Mouse (Mus musculus) stomach, postnatal 0 days (tissue): ENCODE results near the gene Mon2. TPM values are rescaled to one million over a fixed set of nuclear protein-coding genes. Genes with fewer than 3 reads are reported as not detected.
A peak's percentile ranks its signal among the peaks of the same experiment; 100 is the strongest.

Experiments used
- ATAC-seq: fragments of 200-750 bp; cut with Nextera tagmentation; 2 replicates; pipeline ENCODE4 v1.8.0; 2017; ENCODE audit not compliant: low FRiP score, low TSS enrichment
- DNase-seq: peaks from one replicate; pipeline ENCODE4 v3.0.0-alpha.2; 2016; ENCODE audit warnings: low spot score
- H3K27ac ChIP-seq: fragments of 300-500 bp; sonication (generic); replicated peaks from 2 replicates; pipeline ENCODE4 v1.5.1; 2014; ENCODE audit warnings: mild to moderate bottlenecking, control low read depth
- H3K27me3 ChIP-seq: fragments of 300-500 bp; sonication (generic); 2 replicates; pipeline ENCODE4 v1.6.1; 2014; ENCODE audit warnings: low read length; ENCODE audit not compliant: control insufficient read depth, insufficient read depth
- H3K36me3 ChIP-seq: fragments of 300-500 bp; sonication (generic); 2 replicates; pipeline ENCODE4 v1.6.1; 2014; ENCODE audit warnings: low read length, mixed read lengths; ENCODE audit not compliant: control insufficient read depth, insufficient read depth
- H3K4me1 ChIP-seq: fragments of 300-500 bp; sonication (generic); replicated peaks from 2 replicates; pipeline ENCODE4 v1.6.1; 2014; ENCODE audit warnings: antibody characterized with exemption; ENCODE audit not compliant: control insufficient read depth, insufficient read depth
- H3K4me2 ChIP-seq: fragments of 300-500 bp; sonication (generic); replicated peaks from 2 replicates; pipeline ENCODE4 v1.6.1; 2014; ENCODE audit warnings: low read depth, mild to moderate bottlenecking, control low read depth, moderate library complexity
- H3K4me3 ChIP-seq: fragments of 300-500 bp; sonication (generic); 2 replicates; pipeline ENCODE4 v1.5.1; 2014; ENCODE audit warnings: low read depth, low read length, control low read depth
- H3K9ac ChIP-seq: fragments of 300-500 bp; sonication (generic); 2 replicates; pipeline ENCODE4 v1.6.1; 2014; ENCODE audit warnings: mild to moderate bottlenecking, low read length, control low read depth, mixed read lengths
- H3K9me3 ChIP-seq: fragments of 300-500 bp; sonication (generic); 2 replicates; pipeline ENCODE4 v1.6.1; 2016; ENCODE audit warnings: low read length; ENCODE audit not compliant: control insufficient read depth
- CTCF ChIP-seq: IDR thresholded peaks from 2 replicates; pipeline ENCODE4 v1.5.1; 2016; ENCODE audit warnings: antibody characterized with exemption, low read depth, mild to moderate bottlenecking, moderate library complexity
- EP300 ChIP-seq: optimal IDR thresholded peaks from 2 replicates; pipeline ENCODE3; 2016; ENCODE audit warnings: antibody characterized with exemption
- WGBS: fragments of 180-500 bp; shearing (Covaris S2); extraction: QIAGEN DNeasy Blood & Tissue Kit; methylation state at CpG from one replicate; pipeline ENCODE4 v1.1.7; 2014; 5-methylcytosine and 5-hydroxymethylcytosine counted together
- polyA plus RNA-seq: library from polyadenylated mRNA; unstranded; fragments of >200 nt; fragmentation: Nextera tagmentation; extraction: Ambion mirVana; gene quantifications from 2 replicates; pipeline ENCODE4 v1.2.1, GENCODE M21; 2015

Mon2 gene
- polyA plus RNA-seq, 1 experiment from 2014 or later, result 15.9 TPM

GRCm38 (mm10) chr10:123084307-123084706, 8.0 kb upstream of the Mon2 start:
- TF ChIP-seq EP300, result no peak
- TF ChIP-seq CTCF, result no peak
- H3K4me3 ChIP-seq, result no peak overlapping the region
- H3K36me3 ChIP-seq, result no peaks in the 10 kb centered on the region
- H3K4me2 ChIP-seq, result no peak overlapping the region
- H3K27me3 ChIP-seq, result no peaks in the 10 kb centered on the region
- ATAC-seq (no peak), DNase-seq (no peak)
- no peaks in the 10 kb centered on the region for H3K9me3 ChIP-seq
- no peak overlapping the region for H3K27ac ChIP-seq
- H3K4me1 ChIP-seq, result no peaks in the 10 kb centered on the region
- H3K9ac ChIP-seq, result no peak overlapping the region
- WGBS, result 51% methylated on average over 9 of the region's 9 CpGs

- TF ChIP-seq EP300, result no peak
- no peak for TF ChIP-seq CTCF
- Histone ChIP-seq H3K9me3 (no peaks in the 10 kb centered on the region), H3K36me3 (no peaks in the 10 kb centered on the region), H3K4me3 (peak overlapping the region; percentile 94), H3K27me3 (no peaks in the 10 kb centered on the region), H3K4me2 (peak overlapping the region; percentile 77), H3K4me1 (no peaks in the 10 kb centered on the region), H3K9ac (peak overlapping the region; percentile 95), H3K27ac (peak overlapping the region; percentile 93)
- under 1% methylated on average over 45 of the region's 48 CpGs for WGBS
- DNase-seq, result peak; percentile 51
- peak; percentile 76 for ATAC-seq
Observed at GRCm38 (mm10) chr10:123075751-123076242, 508 bp downstream of the Mon2 start.

GRCm38 (mm10) chr10:123071997-123072396, 4.3 kb downstream of the Mon2 start:
- Histone ChIP-seq H3K27ac (no peak overlapping the region), H3K36me3 (no peaks in the 10 kb centered on the region; the same call in 1 of the 2 replicates), H3K9ac (no peak overlapping the region), H3K4me2 (no peak overlapping the region), H3K9me3 (no peaks in the 10 kb centered on the region), H3K27me3 (no peaks in the 10 kb centered on the region), H3K4me1 (no peaks in the 10 kb centered on the region), H3K4me3 (no peak overlapping the region)
- WGBS, result 76% methylated on average over 2 of the region's 2 CpGs
- ATAC-seq (peak; percentile 56), DNase-seq (no peak)
- TF ChIP-seq EP300 (no peak), CTCF (no peak)

DNA sequence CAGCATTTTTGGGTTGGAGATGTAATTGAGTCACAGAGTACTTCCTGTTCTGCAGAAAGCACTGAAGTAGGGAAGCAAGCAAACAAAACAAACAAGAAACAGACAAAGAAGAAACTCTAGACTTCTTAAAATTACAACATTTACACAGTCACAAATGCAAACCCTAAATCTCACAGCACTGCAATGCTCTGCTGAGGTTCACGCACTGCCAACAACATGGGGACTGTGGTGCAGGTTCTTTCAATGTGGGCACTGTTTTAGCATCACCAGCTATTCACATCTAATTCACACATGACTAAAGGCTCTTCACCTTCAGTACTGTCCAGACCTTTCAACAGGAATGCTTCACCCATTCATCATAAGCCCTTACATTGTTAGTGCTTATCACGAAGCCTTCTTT, 13.3 kb downstream of the Mon2 start:
- Histone ChIP-seq H3K4me3 (no peak overlapping the region), H3K27me3 (no peaks in the 10 kb centered on the region), H3K36me3 (no peaks in the 10 kb centered on the region), H3K9me3 (no peaks in the 10 kb centered on the region), H3K4me2 (no peak overlapping the region), H3K4me1 (no peaks in the 10 kb centered on the region), H3K9ac (no peak overlapping the region), H3K27ac (no peak overlapping the region)
- 74% methylated on average over 2 of the region's 2 CpGs for WGBS
- no peak for ATAC-seq
- DNase-seq, result no peak
- TF ChIP-seq CTCF (no peak), EP300 (no peak)

DNA sequence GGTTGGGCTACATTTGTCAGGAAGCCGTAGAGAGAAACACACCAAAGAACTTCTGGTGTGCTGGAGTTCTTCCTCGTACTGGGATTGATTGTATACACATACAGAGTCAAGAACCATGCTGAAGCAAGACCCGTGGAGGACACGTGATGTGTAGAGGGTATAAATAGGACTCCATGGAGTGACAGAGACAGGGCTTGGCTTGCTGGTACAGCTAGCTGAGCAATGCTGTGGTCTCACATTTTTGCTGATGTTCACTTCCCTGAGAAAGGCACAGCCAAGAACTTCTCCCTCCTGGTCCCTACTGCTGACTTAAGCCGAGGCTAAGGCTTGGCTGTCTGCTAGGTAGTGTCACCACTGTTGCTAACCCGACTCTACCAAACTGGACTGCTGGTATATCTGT, 15.5 kb downstream of the Mon2 start:
- Histone ChIP-seq H3K9me3 (no peaks in the 10 kb centered on the region), H3K36me3 (no peaks in the 10 kb centered on the region), H3K4me1 (no peaks in the 10 kb centered on the region), H3K9ac (no peak overlapping the region), H3K27ac (no peak overlapping the region), H3K4me2 (no peak overlapping the region), H3K27me3 (no peaks in the 10 kb centered on the region), H3K4me3 (no peak overlapping the region)
- TF ChIP-seq CTCF, result no peak
- no peak for TF ChIP-seq EP300
- 77% methylated on average over 6 of the region's 6 CpGs for WGBS
- no peak for DNase-seq
- peak; percentile 42; the same call in 1 of the 2 replicates for ATAC-seq

- no peak for DNase-seq
- Histone ChIP-seq H3K27ac (no peak overlapping the region), H3K36me3 (no peaks in the 10 kb centered on the region), H3K9ac (no peak overlapping the region), H3K27me3 (no peaks in the 10 kb centered on the region), H3K9me3 (no peaks in the 10 kb centered on the region), H3K4me3 (no peak overlapping the region), H3K4me2 (no peak overlapping the region), H3K4me1 (no peaks in the 10 kb centered on the region)
- TF ChIP-seq EP300, result no peak
- peak; percentile 55 for TF ChIP-seq CTCF
- ATAC-seq, result no peak
- 97% methylated on average over 1 of the region's 1 CpGs for WGBS
Observed at GRCm38 (mm10) chr10:123057082-123057481, 19.2 kb downstream of the Mon2 start.
